Mouse (Mus musculus) thymus, adult 2 months (tissue): Measurements from ENCODE around the gene Usp10.

Source experiments
- CTCF ChIP-seq: fragments of 200-500 bp; IDR thresholded peaks from 2 replicates; pipeline ENCODE4 v1.5.1; 2012; ENCODE audit warnings: mild to moderate bottlenecking, control low read depth, low read length, moderate library complexity, borderline replicate concordance; ENCODE audit not compliant: control insufficient read depth, poor library complexity, insufficient read depth; ENCODE audit errors: extremely low read depth
- POLR2A ChIP-seq: fragments of 200-500 bp; IDR thresholded peaks from 2 replicates; pipeline ENCODE4 v1.6.1; 2012; ENCODE audit warnings: mild to moderate bottlenecking, low read length, control low read depth, moderate library complexity; ENCODE audit not compliant: control insufficient read depth, poor library complexity, insufficient read depth; ENCODE audit errors: extremely low read depth

- TF ChIP-seq CTCF, result no peak
- TF ChIP-seq POLR2A, result no peak
Measured at GRCm38 (mm10) chr8:119925428-119925827, 15.3 kb downstream of the Usp10 start.
